Mouse (Mus musculus) CH12.LX (cell line): ENCODE data around the gene Fat2. TPM values are rescaled to one million over a fixed set of nuclear protein-coding genes. Genes with fewer than 3 reads are reported as not detected.

Source experiments
- DNase-seq: peaks from one replicate; pipeline ENCODE4 v3.0.0-alpha.2; 2013; ENCODE audit errors: extremely low read depth
- H3K27ac ChIP-seq: 2 replicates; pipeline ENCODE4 v1.5.1; 2012; ENCODE audit warnings: low read depth, mild to moderate bottlenecking, control low read depth, moderate library complexity; ENCODE audit not compliant: insufficient read depth
- H3K27me3 ChIP-seq: replicated peaks from 2 replicates; pipeline ENCODE3; 2012; ENCODE audit warnings: inconsistent platforms
- H3K36me3 ChIP-seq, 2 experiments: replicated peaks in 1 of 2; 2 replicates each; pipeline versions ENCODE3 to v1.6.1; 2012; ENCODE audit warnings: inconsistent platforms in 1 of 2, low read length in 1 of 2, mild to moderate bottlenecking in 1 of 2, mixed read lengths in 1 of 2, moderate library complexity in 1 of 2; ENCODE audit not compliant: control insufficient read depth in 1 of 2, insufficient read depth in 1 of 2
- H3K4me1 ChIP-seq, 2 experiments: 2 replicates each; pipeline ENCODE4 v1.6.1; 2012; ENCODE audit warnings: inconsistent platforms in 1 of 2, moderate library complexity in 1 of 2; ENCODE audit not compliant: insufficient read depth in 2 of 2, control insufficient read depth in 1 of 2
- H3K4me2 ChIP-seq: 2 replicates; pipeline ENCODE4 v1.6.1; 2012; ENCODE audit warnings: low read depth, mild to moderate bottlenecking, control low read depth; ENCODE audit not compliant: poor library complexity, insufficient read depth, severe bottlenecking
- H3K4me3 ChIP-seq, 3 experiments: fragments of 150-350 bp in 1 of 3; sonication (generic) in 1 of 3; replicated peaks in 1 of 3; 2 replicates each; pipeline versions ENCODE3 to v1.5.1; 2011 to 2012; ENCODE audit warnings: low read depth in 2 of 3, low read length in 2 of 3, mild to moderate bottlenecking in 2 of 3, moderate library complexity in 2 of 3, control low read depth in 1 of 3, improper control_type of control experiment in 1 of 3, inconsistent platforms in 1 of 3, mixed read lengths in 1 of 3; ENCODE audit not compliant: poor library complexity in 1 of 3
- H3K79me2 ChIP-seq: replicated peaks from 2 replicates; pipeline ENCODE4 v1.6.1; 2012; ENCODE audit warnings: mild to moderate bottlenecking, moderate library complexity; ENCODE audit not compliant: control insufficient read depth, poor library complexity, insufficient read depth, severe bottlenecking; ENCODE audit errors: extremely low read depth
- H3K9ac ChIP-seq: 2 replicates; pipeline ENCODE4 v1.6.1; 2012; ENCODE audit warnings: low read depth, mild to moderate bottlenecking, control low read depth, moderate library complexity; ENCODE audit not compliant: insufficient read depth
- H3K9me3 ChIP-seq: replicated peaks from 2 replicates; pipeline ENCODE3; 2012; ENCODE audit warnings: low read length, inconsistent platforms, mixed read lengths
- CHD1 ChIP-seq: IDR thresholded peaks from 2 replicates; pipeline ENCODE4 v1.6.1; 2012; ENCODE audit warnings: low read depth, low read length, improper control_type of control experiment, inconsistent platforms
- E2F4 ChIP-seq: IDR thresholded peaks from 2 replicates; pipeline ENCODE4 v1.6.1; 2011; ENCODE audit warnings: low read depth, low read length, improper control_type of control experiment; ENCODE audit not compliant: insufficient replicate concordance
- EP300 ChIP-seq: IDR thresholded peaks from 2 replicates; pipeline ENCODE4 v1.6.1; 2011; ENCODE audit warnings: low read length, improper control_type of control experiment
- HCFC1 ChIP-seq: IDR thresholded peaks from 2 replicates; pipeline ENCODE4 v1.6.1; 2012; ENCODE audit warnings: low read depth, mild to moderate bottlenecking, inconsistent platforms, low read length, improper control_type of control experiment
- IRF4 ChIP-seq: IDR thresholded peaks from 2 replicates; pipeline ENCODE4 v1.6.1; 2014; ENCODE audit warnings: low read depth, mild to moderate bottlenecking, inconsistent platforms, low read length, improper control_type of control experiment
- JUND ChIP-seq: conservative IDR thresholded peaks from 2 replicates; pipeline ENCODE4 v1.6.1; 2011; ENCODE audit warnings: low read depth, low read length, improper control_type of control experiment
- MAFK ChIP-seq: IDR thresholded peaks from 2 replicates; pipeline ENCODE4 v1.6.1; 2011; ENCODE audit warnings: low read length, improper control_type of control experiment; ENCODE audit not compliant: insufficient replicate concordance
- MYC ChIP-seq: IDR thresholded peaks from 2 replicates; pipeline ENCODE4 v1.6.1; 2011; ENCODE audit warnings: low read depth, mild to moderate bottlenecking, improper control_type of control experiment, low read length
- PAX5 ChIP-seq: IDR thresholded peaks from 2 replicates; pipeline ENCODE4 v1.6.1; 2012; ENCODE audit warnings: low read length, inconsistent platforms, mixed read lengths
- POLR2A ChIP-seq: IDR thresholded peaks from 2 replicates; pipeline ENCODE4 v1.6.1; 2011; ENCODE audit warnings: low read depth, mild to moderate bottlenecking, improper control_type of control experiment, low read length
- TBP ChIP-seq: conservative IDR thresholded peaks from 2 replicates; pipeline ENCODE4 v1.6.1; 2011; ENCODE audit warnings: low read depth, low read length, improper control_type of control experiment
- TCF12 ChIP-seq: IDR thresholded peaks from 2 replicates; pipeline ENCODE4 v1.6.1; 2014; ENCODE audit warnings: low read depth, mild to moderate bottlenecking, inconsistent platforms, low read length, improper control_type of control experiment
- USF2 ChIP-seq: conservative IDR thresholded peaks from 2 replicates; pipeline ENCODE4 v1.6.1; 2011; ENCODE audit warnings: low read depth, low read length, improper control_type of control experiment
- ZC3H11A ChIP-seq: IDR thresholded peaks from 2 replicates; pipeline ENCODE4 v1.6.1; 2012; ENCODE audit warnings: low read depth, mild to moderate bottlenecking, inconsistent platforms, low read length, improper control_type of control experiment
- dilution Hi-C: fragments of 300-500 bp; cut with MboI; formaldehyde crosslinking; loops from 2 replicates; pipeline ENCODE4 v1.14.3; 2020; ENCODE audit warnings: low sequenced_read_pairs; ENCODE audit not compliant: extremely low pct_unique_long_range_greater_than_20kb, extremely low pct_ligation_motif_present
- in situ Hi-C: fragments of 300-500 bp; cut with MboI; formaldehyde crosslinking; loops from 3 replicates; pipeline ENCODE4 v1.14.3; 2019; ENCODE audit warnings: low sequenced_read_pairs, low pct_ligation_motif_present, low pct_unique_long_range_greater_than_20kb, mixed read lengths
- polyA plus RNA-seq: library from polyadenylated mRNA; unstranded; fragments of >175 nt; gene quantifications from 2 replicates; pipeline ENCODE4 v1.2.1, GENCODE M21; 2012; ENCODE audit warnings: low read depth; ENCODE audit not compliant: insufficient read length
- total RNA-seq, 2 experiments: library from RNA; depleted of rRNA; stranded (reverse); fragments of 300-350 nt in 1 of 2; fragments of >200 nt in 1 of 2; gene quantifications; 2 replicates each; pipeline ENCODE4 v1.2.3; 2012 to 2014

Gene Fat2
- total and polyA plus RNA-seq, 3 experiments: under 0.01 TPM; not detected in 2

DNA sequence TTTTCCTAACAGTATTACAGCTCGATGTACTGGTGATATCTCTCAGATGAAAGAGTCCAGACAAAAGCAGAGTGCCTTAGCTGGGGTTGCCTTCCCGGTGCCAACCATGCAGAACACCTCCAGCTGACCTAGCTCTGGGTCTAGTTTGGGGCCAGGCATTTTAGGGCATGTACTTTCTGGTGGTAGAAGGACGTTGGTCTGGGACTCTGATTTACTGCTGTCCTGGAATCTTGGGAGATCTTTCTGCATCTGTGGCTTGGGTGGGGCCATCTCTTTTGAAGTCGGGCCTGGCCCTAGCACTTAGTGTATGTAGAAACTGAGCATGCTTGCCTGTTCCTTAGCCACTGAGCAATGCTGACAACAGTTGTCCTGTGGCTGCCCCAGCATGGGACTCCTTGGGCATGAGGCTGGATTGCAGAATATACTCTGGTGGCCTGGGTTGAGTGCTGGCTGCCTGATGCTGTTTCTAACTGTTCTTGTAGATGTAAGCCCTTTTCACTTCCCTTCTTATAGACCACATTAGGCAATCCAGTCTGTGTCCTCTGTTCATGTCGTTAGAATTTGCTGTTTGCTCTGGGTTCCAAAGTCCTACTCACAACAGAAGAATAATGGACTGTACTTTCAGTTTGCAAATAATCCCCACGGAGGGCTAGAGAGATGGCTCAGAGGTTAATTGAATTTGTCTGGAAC is 128.2 kb downstream of the Fat2 start:
- TF ChIP-seq EP300: peak; percentile 32; the same call in 1 of the 2 replicates
- no peak for TF ChIP-seq IRF4
- Histone ChIP-seq H3K4me2 (no peak overlapping the region), H3K27ac (no peak overlapping the region), H3K9ac (no peak overlapping the region), H3K36me3 (peaks cover 0 to 5% of the 10 kb centered on the region in 2 experiments), H3K4me3 (no peak overlapping the region), H3K9me3 (no peaks in the 10 kb centered on the region), H3K79me2 (no peaks in the 10 kb centered on the region), H3K27me3 (peaks cover 3% of the 10 kb centered on the region), H3K4me1 (peaks cover 3 to 13% of the 10 kb centered on the region in 2 experiments)
- in situ Hi-C loops (loop anchor here (5.0 to 10.0 kb wide), 2 partner anchors 44 to 177 kb away; no protein-coding TSS in a partner anchor), dilution Hi-C loops (no loop called here)
- peak; percentile 19 for DNase-seq

GRCm38 (mm10) chr11:55204602-55205001 is 131.8 kb downstream of the Fat2 start:
- TF ChIP-seq CHD1 (no peak), USF2 (no peak), HCFC1 (no peak), ZC3H11A (no peak), JUND (no peak), POLR2A (no peak), TBP (no peak), E2F4 (no peak), PAX5 (no peak), TCF12 (no peak), MAFK (no peak), MYC (no peak)
- no peaks in the 10 kb centered on the region for H3K9me3 ChIP-seq
- peak overlapping the region; percentile 39 for H3K4me2 ChIP-seq
- no peaks in the 10 kb centered on the region for H3K79me2 ChIP-seq
- peak overlapping the region; percentile 84 to 97 (median 93) for H3K4me3 ChIP-seq
- H3K9ac ChIP-seq: peak overlapping the region; percentile 68
- no peak overlapping the region for H3K27ac ChIP-seq
- DNase-seq: no peak
- dilution Hi-C loops (no loop called here), in situ Hi-C loops (loop anchor here (5.0 to 10.0 kb wide), 2 partner anchors 48 to 180 kb away; no protein-coding TSS in a partner anchor)
- H3K36me3 ChIP-seq: peaks cover 0 to 1% of the 10 kb centered on the region in 2 experiments
- H3K27me3 ChIP-seq: peaks cover 21% of the 10 kb centered on the region
- H3K4me1 ChIP-seq: peaks cover 3 to 13% of the 10 kb centered on the region in 2 experiments
